Mouse (Mus musculus) lung, postnatal 0 days (tissue): ENCODE results near the gene Ccdc151.

Experiments
- CTCF ChIP-seq: IDR thresholded peaks from 2 replicates; pipeline ENCODE4 v1.5.1; 2016; ENCODE audit warnings: antibody characterized with exemption, mild to moderate bottlenecking
- EP300 ChIP-seq: IDR thresholded peaks from 2 replicates; pipeline ENCODE4 v1.6.1; 2016; ENCODE audit warnings: antibody characterized with exemption, mild to moderate bottlenecking, control low read depth

GRCm38 (mm10) chr9:22028467-22028866 lies 26.0 kb upstream of the Ccdc151 start:
- TF ChIP-seq CTCF: no peak
- no peak for TF ChIP-seq EP300
